Mouse (Mus musculus) stomach, postnatal 0 days (tissue): ENCODE results near the gene Txnrd1. TPM values are rescaled to one million over a fixed set of nuclear protein-coding genes. Genes with fewer than 3 reads are reported as not detected.

Source experiments
- ATAC-seq: fragments of 200-750 bp; cut with Nextera tagmentation; 2 replicates; pipeline ENCODE4 v1.8.0; 2017; ENCODE audit not compliant: low FRiP score, low TSS enrichment
- DNase-seq: peaks from one replicate; pipeline ENCODE4 v3.0.0-alpha.2; 2016; ENCODE audit warnings: low spot score
- H3K27ac ChIP-seq: fragments of 300-500 bp; sonication (generic); replicated peaks from 2 replicates; pipeline ENCODE4 v1.5.1; 2014; ENCODE audit warnings: mild to moderate bottlenecking, control low read depth
- H3K27me3 ChIP-seq: fragments of 300-500 bp; sonication (generic); 2 replicates; pipeline ENCODE4 v1.6.1; 2014; ENCODE audit warnings: low read length; ENCODE audit not compliant: control insufficient read depth, insufficient read depth
- H3K36me3 ChIP-seq: fragments of 300-500 bp; sonication (generic); 2 replicates; pipeline ENCODE4 v1.6.1; 2014; ENCODE audit warnings: low read length, mixed read lengths; ENCODE audit not compliant: control insufficient read depth, insufficient read depth
- H3K4me1 ChIP-seq: fragments of 300-500 bp; sonication (generic); replicated peaks from 2 replicates; pipeline ENCODE4 v1.6.1; 2014; ENCODE audit warnings: antibody characterized with exemption; ENCODE audit not compliant: control insufficient read depth, insufficient read depth
- H3K4me2 ChIP-seq: fragments of 300-500 bp; sonication (generic); replicated peaks from 2 replicates; pipeline ENCODE4 v1.6.1; 2014; ENCODE audit warnings: low read depth, mild to moderate bottlenecking, control low read depth, moderate library complexity
- H3K4me3 ChIP-seq: fragments of 300-500 bp; sonication (generic); 2 replicates; pipeline ENCODE4 v1.5.1; 2014; ENCODE audit warnings: low read depth, low read length, control low read depth
- H3K9ac ChIP-seq: fragments of 300-500 bp; sonication (generic); 2 replicates; pipeline ENCODE4 v1.6.1; 2014; ENCODE audit warnings: mild to moderate bottlenecking, low read length, control low read depth, mixed read lengths
- H3K9me3 ChIP-seq: fragments of 300-500 bp; sonication (generic); 2 replicates; pipeline ENCODE4 v1.6.1; 2016; ENCODE audit warnings: low read length; ENCODE audit not compliant: control insufficient read depth
- CTCF ChIP-seq: IDR thresholded peaks from 2 replicates; pipeline ENCODE4 v1.5.1; 2016; ENCODE audit warnings: antibody characterized with exemption, low read depth, mild to moderate bottlenecking, moderate library complexity
- EP300 ChIP-seq: optimal IDR thresholded peaks from 2 replicates; pipeline ENCODE3; 2016; ENCODE audit warnings: antibody characterized with exemption
- WGBS: fragments of 180-500 bp; shearing (Covaris S2); extraction: QIAGEN DNeasy Blood & Tissue Kit; methylation state at CpG from one replicate; pipeline ENCODE4 v1.1.7; 2014; 5-methylcytosine and 5-hydroxymethylcytosine counted together
- polyA plus RNA-seq: library from polyadenylated mRNA; unstranded; fragments of >200 nt; fragmentation: Nextera tagmentation; extraction: Ambion mirVana; gene quantifications from 2 replicates; pipeline ENCODE4 v1.2.1, GENCODE M21; 2015

The Txnrd1 gene
- polyA plus RNA-seq, 1 experiment from 2014 or later, result 61.9 TPM

GRCm38 (mm10) chr10:82935774-82936173 is 102.0 kb downstream of the Txnrd1 start:
- H3K9me3 ChIP-seq, result no peaks in the 10 kb centered on the region
- TF ChIP-seq CTCF, result no peak
- no peak for TF ChIP-seq EP300
- no peaks in the 10 kb centered on the region for H3K4me1 ChIP-seq
- no peak overlapping the region for H3K4me2 ChIP-seq
- no peak for DNase-seq
- H3K27ac ChIP-seq, result no peak overlapping the region
- ATAC-seq, result no peak
- no peak overlapping the region for H3K9ac ChIP-seq
- no peak overlapping the region for H3K4me3 ChIP-seq
- no peaks in the 10 kb centered on the region for H3K27me3 ChIP-seq
- no peaks in the 10 kb centered on the region for H3K36me3 ChIP-seq
- WGBS, result 90% methylated on average over 6 of the region's 6 CpGs

Other genes with a start within 250 kb of the Txnrd1 start
- 37.5 and 38.0 TPM in 2 replicates for gene 1190007I07Rik, start 210.7 kb upstream of the Txnrd1 start, polyA plus RNA-seq
- gene Tdg, start 204.1 kb upstream of the Txnrd1 start, polyA plus RNA-seq, result 56.9 and 60.2 TPM in 2 replicates
- 3.0 TPM in 2 replicates for gene Glt8d2, start 143.3 kb upstream of the Txnrd1 start, polyA plus RNA-seq
- 18.8 and 19.2 TPM in 2 replicates for gene Hcfc2, start 137.8 kb upstream of the Txnrd1 start, polyA plus RNA-seq
- 20.3 and 23.8 TPM in 2 replicates for gene Nfyb, start 69.8 kb upstream of the Txnrd1 start, polyA plus RNA-seq
- gene Eid3, start 32.7 kb downstream of the Txnrd1 start, polyA plus RNA-seq, result 0.36 and 0.38 TPM in 2 replicates
- 0.35 and 0.45 TPM in 2 replicates for gene Chst11, start 151.5 kb downstream of the Txnrd1 start, polyA plus RNA-seq